Comparison of ENCODE assay signal across 28 mouse cellular contexts in the genomic region with DNA sequence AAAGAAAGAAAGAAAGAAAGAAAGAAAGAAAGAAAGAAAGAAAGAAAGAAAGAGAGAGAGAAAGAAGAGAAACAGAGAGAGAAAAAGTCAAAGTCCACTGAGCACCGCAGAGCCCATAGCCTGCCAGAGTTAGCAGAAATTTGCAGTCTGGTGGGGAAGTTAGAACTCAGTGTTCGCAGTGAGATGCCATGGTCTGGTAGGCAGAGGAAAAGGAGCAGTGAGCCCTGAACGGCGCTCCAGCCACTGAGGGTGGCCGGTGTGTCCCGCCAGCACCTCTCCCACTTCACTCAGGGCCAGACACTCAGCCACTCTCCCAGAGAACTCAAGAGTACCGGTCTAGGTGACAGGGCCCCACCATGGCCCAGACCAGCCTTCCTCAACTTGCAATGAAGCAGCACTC. TPM values are rescaled to one million over a fixed set of nuclear protein-coding genes. Genes with fewer than 3 reads are reported as not detected.
DNase-seq lines count a peak whose midpoint lies in the region; ATAC-seq and TF ChIP-seq lines count a peak whose summit lies in the region.
"Had no signal": no experiment of that assay in that cellular context is flagged by ENCODE, and none has a peak within 500 bp of the region (broad histone marks: within the 10 kb centered on the region; RNA-seq: fewer than 3 reads in every experiment).

No protein-coding gene starts in this region.

- H3K36me3 ChIP-seq in kidney, adult 2 months (ENCODE audit: control insufficient read depth, insufficient read depth, low read length), result no peaks in the 10 kb centered on the region; the same call in 1 of the 2 replicates
- H3K36me3 ChIP-seq in kidney, postnatal 0 days (ENCODE audit: insufficient read depth, low read length), result peaks cover 42% of the 10 kb centered on the region
- peaks cover 80% of the 10 kb centered on the region for H3K36me3 ChIP-seq in kidney, embryonic 16.5 days (ENCODE audit: insufficient read depth, low read length)
- H3K36me3 ChIP-seq in midbrain, postnatal 0 days (ENCODE audit: insufficient read depth, low read length), result peaks cover 63% of the 10 kb centered on the region
- peaks cover 38% of the 10 kb centered on the region for H3K36me3 ChIP-seq in midbrain, embryonic 16.5 days (ENCODE audit: control insufficient read depth, insufficient read depth, low read length)

- TF ChIP-seq CTCF in kidney, adult 2 months (conservative IDR thresholded peaks at IDR 0.05; ENCODE audit: insufficient read depth, insufficient read length, low read depth, low read length), result no peak
- TF ChIP-seq CTCF in kidney, postnatal 0 days (IDR thresholded peaks at IDR 0.05; ENCODE audit: low read depth), result no peak
- no peak for TF ChIP-seq CTCF in midbrain, postnatal 0 days (IDR thresholded peaks at IDR 0.05)

- peak; percentile 56 for DNase-seq in kidney, adult 2 months
- DNase-seq in kidney, adult 11 months, result no peak
- no peak for DNase-seq in kidney, postnatal 0 days (ENCODE audit: low spot score)
- peak; percentile 42 to 48 for DNase-seq in kidney, postnatal 36 days
- no peak for DNase-seq in kidney, postnatal 4 days
- no peak for DNase-seq in midbrain, postnatal 0 days (ENCODE audit: low spot score)
- DNase-seq: adrenal gland, adult 2 months; adrenal gland, postnatal 10 days; adrenal gland, postnatal 25 days; cerebellum, adult 11 months; cerebellum, adult 18-20 months; cerebellum, adult 8-10 months; cerebellum, adult 9-11 months; cerebellum, postnatal 14 days; cerebellum, postnatal 36 days; embryo, embryonic 11 days had no signal

- TF ChIP-seq POLR2A in kidney, adult 2 months (IDR thresholded peaks at IDR 0.05; ENCODE audit: low read depth, low read length), result no peak

- H3K27me3 ChIP-seq in kidney, adult 2 months (replicated peaks; ENCODE audit: control insufficient read depth, insufficient read depth, low read length), result no peaks in the 10 kb centered on the region
- no peaks in the 10 kb centered on the region for H3K27me3 ChIP-seq in kidney, postnatal 0 days (ENCODE audit: insufficient read depth, low read length)
- no peaks in the 10 kb centered on the region for H3K27me3 ChIP-seq in kidney, embryonic 16.5 days (ENCODE audit: insufficient read depth, low read length)
- H3K27me3 ChIP-seq in midbrain, postnatal 0 days (ENCODE audit: insufficient read depth, low read length), result no peaks in the 10 kb centered on the region
- H3K27me3 ChIP-seq in midbrain, embryonic 16.5 days (ENCODE audit: control insufficient read depth, insufficient read depth, low read depth, low read length), result no peaks in the 10 kb centered on the region
- H3K27me3 ChIP-seq: embryonic facial prominence, embryonic 13.5 days; embryonic facial prominence, embryonic 15.5 days; forebrain, embryonic 12.5 days had no signal

- H3K4me2 ChIP-seq in kidney, postnatal 0 days (ENCODE audit: low read length), result no peak overlapping the region
- no peak overlapping the region for H3K4me2 ChIP-seq in kidney, embryonic 16.5 days (replicated peaks; ENCODE audit: low read depth, low read length)
- H3K4me2 ChIP-seq in midbrain, postnatal 0 days (ENCODE audit: low read depth, low read length, poor library complexity, severe bottlenecking), result no peak overlapping the region
- no peak overlapping the region for H3K4me2 ChIP-seq in midbrain, embryonic 16.5 days (ENCODE audit: low read length)
- H3K4me2 ChIP-seq: embryonic facial prominence, embryonic 13.5 days; embryonic facial prominence, embryonic 15.5 days; forebrain, embryonic 12.5 days had no signal

- H3K27ac ChIP-seq in kidney, adult 2 months (ENCODE audit: insufficient read depth, low read depth, low read length), result no peak overlapping the region
- H3K27ac ChIP-seq in kidney, postnatal 0 days, result no peak overlapping the region
- no peak overlapping the region for H3K27ac ChIP-seq in kidney, embryonic 16.5 days (ENCODE audit: low read length)
- no peak overlapping the region for H3K27ac ChIP-seq in midbrain, postnatal 0 days (ENCODE audit: low read depth, low read length)
- no peak overlapping the region for H3K27ac ChIP-seq in midbrain, embryonic 16.5 days (ENCODE audit: low read length)
- H3K27ac ChIP-seq: embryonic facial prominence, embryonic 13.5 days; embryonic facial prominence, embryonic 15.5 days; forebrain, embryonic 10.5 days; forebrain, embryonic 12.5 days had no signal

- no peak overlapping the region for H3K4me3 ChIP-seq in kidney, adult 2 months (ENCODE audit: insufficient read depth, low read depth, low read length)
- no peak overlapping the region for H3K4me3 ChIP-seq in kidney, postnatal 0 days (replicated peaks; ENCODE audit: low read depth, low read length)
- no peak overlapping the region for H3K4me3 ChIP-seq in kidney, embryonic 16.5 days (ENCODE audit: low read length)
- no peak overlapping the region for H3K4me3 ChIP-seq in midbrain, postnatal 0 days (ENCODE audit: low read depth, low read length)
- no peak overlapping the region for H3K4me3 ChIP-seq in midbrain, embryonic 16.5 days (ENCODE audit: low read depth, low read length)
- H3K4me3 ChIP-seq: embryonic facial prominence, embryonic 13.5 days; embryonic facial prominence, embryonic 15.5 days; erythroblast, embryonic 14.5 days; forebrain, embryonic 10.5 days; forebrain, embryonic 12.5 days had no signal

- WGBS in kidney, adult 2 months, result 45% methylated on average over 7 of the region's 7 CpGs
- 64% methylated on average over 7 of the region's 7 CpGs for WGBS in kidney, postnatal 0 days
- 77% methylated on average over 7 of the region's 7 CpGs for WGBS in kidney, embryonic 16.5 days
- WGBS in midbrain, postnatal 0 days, result 93% methylated on average over 7 of the region's 7 CpGs
- 84% methylated on average over 7 of the region's 7 CpGs for WGBS in midbrain, embryonic 16.5 days

- H3K9me3 ChIP-seq in kidney, postnatal 0 days (replicated peaks; ENCODE audit: low read length), result no peaks in the 10 kb centered on the region
- H3K9me3 ChIP-seq in kidney, embryonic 16.5 days (ENCODE audit: low read length), result no peaks in the 10 kb centered on the region
- no peaks in the 10 kb centered on the region for H3K9me3 ChIP-seq in midbrain, postnatal 0 days (ENCODE audit: low read length)
- no peaks in the 10 kb centered on the region for H3K9me3 ChIP-seq in midbrain, embryonic 16.5 days (replicated peaks; ENCODE audit: control insufficient read depth, low read length, poor library complexity, severe bottlenecking)
- H3K9me3 ChIP-seq: embryonic facial prominence, embryonic 13.5 days; embryonic facial prominence, embryonic 15.5 days; forebrain, embryonic 10.5 days; forebrain, embryonic 12.5 days had no signal

- H3K9ac ChIP-seq in kidney, postnatal 0 days (ENCODE audit: low read depth, low read length), result no peak overlapping the region
- no peak overlapping the region for H3K9ac ChIP-seq in kidney, embryonic 16.5 days (replicated peaks; ENCODE audit: low read length)
- H3K9ac ChIP-seq in midbrain, postnatal 0 days (replicated peaks; ENCODE audit: low read length, poor library complexity, severe bottlenecking), result 0 out of 2 replicates have a peak overlapping the region, but pooled peaks have one; percentile 24
- H3K9ac ChIP-seq in midbrain, embryonic 16.5 days (ENCODE audit: low read depth, low read length), result no peak overlapping the region
- H3K9ac ChIP-seq: embryonic facial prominence, embryonic 13.5 days; embryonic facial prominence, embryonic 15.5 days; forebrain, embryonic 12.5 days had no signal

- H3K4me1 ChIP-seq in kidney, adult 2 months (ENCODE audit: control insufficient read depth, insufficient read depth, low read length), result 0 out of 2 replicates have a peak, but pooled peaks cover 3% of the 10 kb centered on the region
- no peaks in the 10 kb centered on the region for H3K4me1 ChIP-seq in kidney, postnatal 0 days (replicated peaks; ENCODE audit: insufficient read depth, low read length)
- H3K4me1 ChIP-seq in kidney, embryonic 16.5 days (ENCODE audit: insufficient read depth, low read length), result 0 out of 2 replicates have a peak, but pooled peaks cover 3% of the 10 kb centered on the region
- no peaks in the 10 kb centered on the region for H3K4me1 ChIP-seq in midbrain, postnatal 0 days (ENCODE audit: insufficient read depth, low read length)
- H3K4me1 ChIP-seq in midbrain, embryonic 16.5 days (ENCODE audit: control insufficient read depth, insufficient read depth, low read length), result peaks cover 4% of the 10 kb centered on the region; the same call in 1 of the 2 replicates
- H3K4me1 ChIP-seq: embryonic facial prominence, embryonic 13.5 days; embryonic facial prominence, embryonic 15.5 days; forebrain, embryonic 10.5 days had no signal

- peak; percentile 33; the same call in 1 of the 2 replicates for ATAC-seq in kidney, postnatal 0 days (replicated peaks; ENCODE audit: low FRiP score, low read depth)
- no peak for ATAC-seq in kidney, embryonic 16.5 days (ENCODE audit: low FRiP score, low TSS enrichment)
- no peak for ATAC-seq in midbrain, postnatal 0 days (ENCODE audit: low FRiP score)
- ATAC-seq in midbrain, embryonic 16.5 days, result no peak
- ATAC-seq: forebrain, embryonic 14.5 days had no signal

RNA-seq across cellular contexts. Expression of a gene that starts 10.8 kb away (rescaled TPM):
- 0.99 and 1.1 TPM in 2 replicates for polyA plus RNA-seq in kidney, adult 2 months (2012; rRNA removed)
- 0.09 and 0.14 TPM in 2 replicates for polyA plus RNA-seq in kidney, postnatal 0 days (2015; fragmentation: Nextera tagmentation; extraction: Ambion mirVana)
- polyA plus RNA-seq in kidney, embryonic 16.5 days (2015; fragmentation: Nextera tagmentation; extraction: Ambion mirVana), result 0.05 TPM in 2 replicates
- 27.5 and 31.3 TPM in 2 replicates for total RNA-seq in midbrain, postnatal 0 days (2014; rRNA removed)
- polyA plus RNA-seq in midbrain, postnatal 0 days (2015; fragmentation: Nextera tagmentation; extraction: Ambion mirVana), result 0.62 and 0.81 TPM in 2 replicates
- polyA plus RNA-seq in midbrain, embryonic 16.5 days (2015; fragmentation: Nextera tagmentation; extraction: Ambion mirVana), result 0.15 and 0.48 TPM in 2 replicates
- total RNA-seq: common myeloid progenitor, adult 5-6 weeks had no signal
- polyA plus RNA-seq: C2C12; embryonic facial prominence, embryonic 11.5 days; forebrain, embryonic 10.5 days; forebrain, embryonic 14.5 days had no signal

RNA-seq across cellular contexts. Expression of a gene that starts 10.9 kb away (rescaled TPM):
- 17.9 and 18.1 TPM in 2 replicates for polyA plus RNA-seq in kidney, adult 2 months (2012; rRNA removed)
- 27.8 and 30.9 TPM in 2 replicates for polyA plus RNA-seq in kidney, postnatal 0 days (2015; fragmentation: Nextera tagmentation; extraction: Ambion mirVana)
- 39.4 and 43.7 TPM in 2 replicates for polyA plus RNA-seq in kidney, embryonic 16.5 days (2015; fragmentation: Nextera tagmentation; extraction: Ambion mirVana)
- 28.9 and 34.0 TPM in 2 replicates for total RNA-seq in midbrain, postnatal 0 days (2014; rRNA removed)
- polyA plus RNA-seq in midbrain, postnatal 0 days (2015; fragmentation: Nextera tagmentation; extraction: Ambion mirVana), result 18.3 and 19.6 TPM in 2 replicates
- 25.3 and 31.3 TPM in 2 replicates for polyA plus RNA-seq in midbrain, embryonic 16.5 days (2015; fragmentation: Nextera tagmentation; extraction: Ambion mirVana)

RNA-seq across cellular contexts. Expression of a gene that starts 24.8 kb away (rescaled TPM):
- polyA plus RNA-seq in kidney, adult 2 months (2012; rRNA removed), result 80.6 and 85.0 TPM in 2 replicates
- 87.6 and 91.2 TPM in 2 replicates for polyA plus RNA-seq in kidney, postnatal 0 days (2015; fragmentation: Nextera tagmentation; extraction: Ambion mirVana)
- polyA plus RNA-seq in kidney, embryonic 16.5 days (2015; fragmentation: Nextera tagmentation; extraction: Ambion mirVana), result 81.9 and 82.7 TPM in 2 replicates
- total RNA-seq in midbrain, postnatal 0 days (2014; rRNA removed), result 70.8 and 93.0 TPM in 2 replicates
- polyA plus RNA-seq in midbrain, postnatal 0 days (2015; fragmentation: Nextera tagmentation; extraction: Ambion mirVana), result 94.5 and 96.9 TPM in 2 replicates
- polyA plus RNA-seq in midbrain, embryonic 16.5 days (2015; fragmentation: Nextera tagmentation; extraction: Ambion mirVana), result 70.4 and 71.7 TPM in 2 replicates

RNA-seq across cellular contexts. Expression of a gene that starts 34.4 kb away (rescaled TPM):
- polyA plus RNA-seq in kidney, adult 2 months (2012; rRNA removed), result 4.5 and 6.4 TPM in 2 replicates
- 3.1 and 3.4 TPM in 2 replicates for polyA plus RNA-seq in kidney, postnatal 0 days (2015; fragmentation: Nextera tagmentation; extraction: Ambion mirVana)
- polyA plus RNA-seq in kidney, embryonic 16.5 days (2015; fragmentation: Nextera tagmentation; extraction: Ambion mirVana), result 1.4 and 2.3 TPM in 2 replicates
- total RNA-seq in midbrain, postnatal 0 days (2014; rRNA removed), result 32.1 and 36.0 TPM in 2 replicates
- polyA plus RNA-seq in midbrain, postnatal 0 days (2015; fragmentation: Nextera tagmentation; extraction: Ambion mirVana), result 6.2 and 6.8 TPM in 2 replicates
- polyA plus RNA-seq in midbrain, embryonic 16.5 days (2015; fragmentation: Nextera tagmentation; extraction: Ambion mirVana), result 8.7 and 9.6 TPM in 2 replicates

RNA-seq across cellular contexts. Expression of a gene that starts 52.9 kb away (rescaled TPM):
- polyA plus RNA-seq in kidney, adult 2 months (2012; rRNA removed), result 0.13 TPM in 1 of 2 replicates, not detected in the other
- 0.03 TPM in 1 of 2 replicates, not detected in the other for polyA plus RNA-seq in kidney, postnatal 0 days (2015; fragmentation: Nextera tagmentation; extraction: Ambion mirVana)
- 0.05 and 0.07 TPM in 2 replicates for polyA plus RNA-seq in kidney, embryonic 16.5 days (2015; fragmentation: Nextera tagmentation; extraction: Ambion mirVana)
- total RNA-seq in midbrain, postnatal 0 days (2014; rRNA removed), result 2.3 and 2.8 TPM in 2 replicates
- 0.33 and 0.60 TPM in 2 replicates for polyA plus RNA-seq in midbrain, postnatal 0 days (2015; fragmentation: Nextera tagmentation; extraction: Ambion mirVana)
- 0.80 and 0.87 TPM in 2 replicates for polyA plus RNA-seq in midbrain, embryonic 16.5 days (2015; fragmentation: Nextera tagmentation; extraction: Ambion mirVana)
- total RNA-seq: common myeloid progenitor, adult 5-6 weeks; MEL had no signal
- polyA plus RNA-seq: C2C12; erythroblast, embryonic 14.5 days had no signal

Comparison
In these comparisons a context has a peak if more than half of its experiments do, and no peak if none do; other contexts are left out.
1. DNase-seq: peak in kidney, adult 2 months (single experiment) and kidney, postnatal 36 days (2 of 2); none in kidney, adult 11 months (single experiment), kidney, postnatal 0 days (single experiment), kidney, postnatal 4 days (0 of 2) and midbrain, postnatal 0 days (single experiment).